Mouse (Mus musculus) heart, adult 2 months (tissue): ENCODE measurements around the gene Rad21l.

Experiments used
- CTCF ChIP-seq: fragments of 200-600 bp; IDR thresholded peaks from 2 replicates; pipeline ENCODE4 v1.8.1; 2022; ENCODE audit warnings: antibody characterized with exemption, mild to moderate bottlenecking, moderate library complexity
- EP300 ChIP-seq: fragments of 200-500 bp; IDR thresholded peaks from 2 replicates; pipeline ENCODE4 v1.6.1; 2011; ENCODE audit warnings: low read depth, low read length, control low read depth; ENCODE audit not compliant: insufficient read depth
- POLR2A ChIP-seq: fragments of 200-500 bp; IDR thresholded peaks from 2 replicates; pipeline ENCODE4 v1.6.1; 2011; ENCODE audit warnings: mild to moderate bottlenecking, low read depth, low read length, control low read depth; ENCODE audit not compliant: insufficient read depth

- TF ChIP-seq CTCF (no peak), POLR2A (no peak), EP300 (no peak)
These were observed at the start of gene Rad21l for GRCm38 (mm10) chr2:151668433-151668832.
